Mouse (Mus musculus): Measurements from ENCODE around the gene Itgb5.

GRCm38 (mm10) chr16:33793846-33794791 is 35.3 kb upstream of the Itgb5 start, which contains the start of gene Muc13:
- TF ChIP-seq CTCF (IDR thresholded peaks at IDR 0.05; ENCODE audit: low read depth) (no peak), EP300 (optimal IDR thresholded peaks at IDR 0.05) (no peak)
